Mouse (Mus musculus) gastrocnemius, postnatal 36 days (tissue): Measurements from ENCODE around the gene Lhfpl4. TPM values are rescaled to one million over a fixed set of nuclear protein-coding genes. Genes with fewer than 3 reads are reported as not detected.

ENCODE experiments used
- DNase-seq, 2 experiments: peaks; one replicate each; pipeline ENCODE4 v3.0.0; 2022
- intact Hi-C: fragments of 180-260 bp; cut with DNase I; formaldehyde crosslinking; loops from one replicate; pipeline ENCODE4 v1.15.1; 2025
- long read RNA-seq, 2 experiments: library from polyadenylated mRNA; stranded (forward); transcript quantifications; one replicate each; pipeline ENCODE4 v2.0.0; 2021
- total RNA-seq, 2 experiments: library from RNA; stranded (reverse); gene quantifications; 2 replicates each; pipeline ENCODE4 v1.2.3; 2021

Gene Lhfpl4
- total RNA-seq, result under 1 TPM; 0.22 to 0.48 TPM
- long read RNA-seq, experiment 1, partial matches to known transcripts, result 0 of 2 reads
- long read RNA-seq, experiment 1, other reads (novel, unspliced or antisense), result 2 of 2 reads
- long read RNA-seq, experiment 2, result 0 reads

DNA sequence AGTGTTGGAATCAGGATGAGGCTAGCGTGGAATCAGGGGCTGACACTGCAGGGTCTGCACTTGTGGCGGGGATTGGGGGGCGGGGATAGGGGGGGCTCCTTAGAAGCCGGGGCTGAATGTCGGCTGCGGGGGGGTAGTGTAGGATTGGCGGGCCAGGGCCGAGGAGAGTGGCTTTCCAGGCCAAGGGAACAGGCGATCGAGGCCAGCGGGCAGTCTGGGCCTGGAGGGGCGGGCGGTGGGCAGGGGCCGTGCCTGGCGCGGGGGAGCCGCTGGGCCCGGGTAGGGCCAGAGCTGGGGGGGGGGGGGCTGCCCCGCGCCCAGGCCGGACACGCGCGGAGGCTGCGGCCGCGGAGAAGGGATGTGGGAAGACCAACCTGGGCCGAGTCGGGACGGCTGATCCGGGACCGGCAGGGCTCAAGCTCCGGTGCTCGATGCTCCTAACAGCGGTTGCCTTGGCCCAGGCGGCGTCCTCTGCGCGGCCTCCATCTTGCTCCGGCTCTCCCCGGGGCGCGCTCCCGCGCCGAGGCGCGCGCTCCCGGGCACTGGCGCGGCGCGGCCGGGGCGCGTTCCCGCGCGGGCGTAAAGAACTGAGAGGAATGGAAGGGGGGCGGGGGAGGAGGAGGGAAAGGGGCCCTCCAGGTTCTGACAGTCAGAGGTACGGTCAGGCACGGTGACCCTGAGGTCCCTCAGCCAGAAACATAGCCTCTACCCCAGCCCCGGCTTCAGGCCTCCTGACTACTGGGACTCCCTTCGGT, at the start of gene Lhfpl4:
Lhfpl4 (minus strand) TSS at position 544 of the 755 bp plus-strand sequence.
- intact Hi-C loops, result no loop called here
- no peak for DNase-seq

GRCm38 (mm10) chr6:113242753-113243152, 47.6 kb upstream of the Lhfpl4 start:
- no peak for DNase-seq
- intact Hi-C loops, result loop anchor here (10.0 kb wide), 1 partner anchor 548 kb away; the partner anchor contains the start of gene Rad18

DNA sequence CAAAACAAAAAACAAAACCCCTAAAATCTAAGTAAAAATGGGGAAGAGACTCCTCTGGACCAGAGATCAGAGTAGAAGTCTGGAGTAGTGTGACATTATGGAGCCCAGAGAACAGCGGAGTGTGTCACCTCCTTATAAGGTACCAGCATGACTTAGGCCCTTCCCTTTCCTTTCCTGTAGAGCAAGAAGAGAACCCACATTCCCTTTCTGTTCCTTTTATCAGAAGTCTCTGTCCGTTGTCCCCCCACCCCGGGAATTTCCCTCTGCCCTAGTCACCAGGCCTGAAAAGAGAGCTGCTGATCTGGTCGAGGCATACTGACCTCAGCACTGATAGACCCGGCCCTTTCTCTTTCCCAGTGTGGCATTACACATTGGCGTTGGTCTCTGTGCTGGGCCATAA, 43.3 kb upstream of the Lhfpl4 start:
- intact Hi-C loops, result loop anchor here (5.0 to 10.0 kb wide), 2 partner anchors 69 to 204 kb away; partner anchors contain the start of gene Brpf1
- no peak for DNase-seq

- intact Hi-C loops, result loop anchor here (5.0 to 10.0 kb wide), 2 partner anchors 70 to 203 kb away; partner anchors contain the start of gene Brpf1
- DNase-seq, result peak; percentile 99
These were observed 42.5 kb upstream of the Lhfpl4 start, which contains the start of gene Mtmr14 for GRCm38 (mm10) chr6:113237542-113238270. Gene Mtmr14, plus strand, starts transcription at chr6:113237843.

DNA sequence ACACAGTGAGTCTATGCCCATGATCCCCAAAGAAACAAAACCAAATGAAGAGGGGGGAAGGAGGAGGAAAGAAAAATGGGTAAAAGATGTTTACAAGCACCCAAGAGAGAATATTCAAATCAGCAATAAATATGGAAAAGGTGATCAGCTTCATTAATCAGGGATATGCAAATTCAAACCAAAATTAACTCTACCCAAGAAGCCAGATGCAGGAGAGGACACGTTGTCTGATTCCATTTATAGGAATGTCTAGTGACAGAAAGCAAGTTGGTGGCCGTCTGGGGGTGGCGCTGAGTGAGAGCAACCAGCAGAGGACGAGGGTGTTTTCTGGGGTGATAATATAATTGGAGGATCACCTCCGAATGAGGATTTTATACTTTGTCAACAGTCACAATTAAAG, 40.0 kb upstream of the Lhfpl4 start:
- no peak for DNase-seq
- intact Hi-C loops, result loop anchor here (5.0 to 10.0 kb wide), 2 partner anchors 72 to 200 kb away; partner anchors contain the start of gene Brpf1

DNA sequence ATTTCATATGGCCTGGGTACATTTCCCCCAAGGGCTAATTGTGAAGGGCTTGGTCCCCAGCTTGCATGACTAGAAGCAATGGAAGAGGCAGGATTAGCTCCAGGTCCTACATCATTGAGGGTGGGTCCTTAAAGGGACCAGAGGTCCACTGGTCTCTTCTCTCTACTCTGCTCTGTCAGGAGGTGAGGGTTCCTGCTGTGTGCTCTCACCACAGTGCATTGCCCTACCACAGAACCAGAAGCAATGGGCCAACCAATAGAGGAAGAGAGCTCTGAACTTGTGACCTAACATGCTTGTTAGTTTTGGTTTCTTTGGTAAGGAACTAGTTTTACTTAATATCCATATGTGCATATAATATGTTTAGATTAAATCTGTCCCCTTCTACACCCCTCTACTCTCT, 31.5 kb upstream of the Lhfpl4 start:
- no peak for DNase-seq
- intact Hi-C loops, result no loop called here

DNA sequence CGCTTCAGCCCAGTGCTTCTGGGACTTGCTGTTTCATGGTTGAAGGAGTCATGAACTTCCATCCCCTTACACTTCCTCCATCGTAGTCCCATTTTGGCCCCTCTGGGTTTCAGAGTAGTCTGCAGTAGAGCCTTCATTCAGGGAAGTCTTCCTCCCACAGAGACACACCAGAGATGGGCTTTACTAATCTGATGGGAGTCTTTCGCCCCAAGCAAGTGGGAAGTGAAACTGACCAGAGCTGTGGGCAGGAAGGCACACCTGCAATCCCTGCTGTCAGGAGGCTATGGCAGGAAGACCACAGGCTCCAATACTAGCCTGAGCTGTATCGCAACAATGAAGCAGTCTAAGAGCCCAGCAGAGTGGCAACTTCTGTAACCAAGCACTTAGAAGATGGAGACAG, 30.6 kb upstream of the Lhfpl4 start:
- DNase-seq, result no peak
- intact Hi-C loops, result no loop called here

GRCm38 (mm10) chr6:113216280-113216679, 21.1 kb upstream of the Lhfpl4 start:
- no peak for DNase-seq
- intact Hi-C loops, result no loop called here

GRCm38 (mm10) chr6:113195596-113195992, 410 bp upstream of the Lhfpl4 start:
- intact Hi-C loops, result no loop called here
- no peak for DNase-seq

GRCm38 (mm10) chr6:113194517-113194840, 705 bp downstream of the Lhfpl4 start:
- no peak for DNase-seq
- intact Hi-C loops, result no loop called here

- intact Hi-C loops, result no loop called here
- no peak for DNase-seq
These were observed 1.3 kb downstream of the Lhfpl4 start for GRCm38 (mm10) chr6:113193765-113194460.

DNA sequence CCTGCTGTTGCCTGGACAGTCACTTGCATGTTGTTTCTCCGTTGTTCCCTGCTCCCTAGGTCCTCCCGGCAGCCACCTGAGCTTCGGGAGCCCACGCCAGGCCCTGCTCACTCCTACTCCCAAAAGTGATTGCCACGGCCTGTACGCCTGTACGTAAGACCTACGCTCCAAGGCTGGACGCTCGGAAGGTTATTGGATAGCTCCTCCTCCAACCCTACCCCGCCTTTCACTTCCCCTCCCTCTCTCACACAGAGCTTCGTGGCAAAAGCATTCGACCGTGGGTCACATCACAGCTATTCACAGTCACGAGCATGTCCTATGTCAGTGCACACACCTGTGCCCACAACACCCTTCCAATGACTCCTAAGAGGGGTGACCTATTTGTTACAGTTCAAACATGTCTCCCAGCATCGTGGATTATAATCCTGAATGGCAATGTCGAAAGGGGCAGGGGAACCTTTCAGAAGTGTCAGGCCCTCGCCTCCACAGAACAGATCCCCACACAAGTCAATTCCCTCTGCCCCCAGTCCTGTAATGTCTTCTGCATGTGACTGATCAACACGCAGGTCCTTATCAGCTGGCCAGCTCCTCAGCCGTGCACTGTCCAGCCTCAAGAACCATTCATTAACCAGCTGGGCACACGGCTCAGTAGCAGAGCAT, 10.2 kb downstream of the Lhfpl4 start:
- intact Hi-C loops, result no loop called here
- DNase-seq, result no peak

GRCm38 (mm10) chr6:113184163-113184562, 11.0 kb downstream of the Lhfpl4 start:
- no peak for DNase-seq
- intact Hi-C loops, result no loop called here

- intact Hi-C loops, result loop anchor here (10.0 kb wide), 1 partner anchor 286 kb away; no protein-coding TSS in a partner anchor
- DNase-seq, result no peak
These were observed 15.9 kb downstream of the Lhfpl4 start for GRCm38 (mm10) chr6:113179195-113179733.

DNA sequence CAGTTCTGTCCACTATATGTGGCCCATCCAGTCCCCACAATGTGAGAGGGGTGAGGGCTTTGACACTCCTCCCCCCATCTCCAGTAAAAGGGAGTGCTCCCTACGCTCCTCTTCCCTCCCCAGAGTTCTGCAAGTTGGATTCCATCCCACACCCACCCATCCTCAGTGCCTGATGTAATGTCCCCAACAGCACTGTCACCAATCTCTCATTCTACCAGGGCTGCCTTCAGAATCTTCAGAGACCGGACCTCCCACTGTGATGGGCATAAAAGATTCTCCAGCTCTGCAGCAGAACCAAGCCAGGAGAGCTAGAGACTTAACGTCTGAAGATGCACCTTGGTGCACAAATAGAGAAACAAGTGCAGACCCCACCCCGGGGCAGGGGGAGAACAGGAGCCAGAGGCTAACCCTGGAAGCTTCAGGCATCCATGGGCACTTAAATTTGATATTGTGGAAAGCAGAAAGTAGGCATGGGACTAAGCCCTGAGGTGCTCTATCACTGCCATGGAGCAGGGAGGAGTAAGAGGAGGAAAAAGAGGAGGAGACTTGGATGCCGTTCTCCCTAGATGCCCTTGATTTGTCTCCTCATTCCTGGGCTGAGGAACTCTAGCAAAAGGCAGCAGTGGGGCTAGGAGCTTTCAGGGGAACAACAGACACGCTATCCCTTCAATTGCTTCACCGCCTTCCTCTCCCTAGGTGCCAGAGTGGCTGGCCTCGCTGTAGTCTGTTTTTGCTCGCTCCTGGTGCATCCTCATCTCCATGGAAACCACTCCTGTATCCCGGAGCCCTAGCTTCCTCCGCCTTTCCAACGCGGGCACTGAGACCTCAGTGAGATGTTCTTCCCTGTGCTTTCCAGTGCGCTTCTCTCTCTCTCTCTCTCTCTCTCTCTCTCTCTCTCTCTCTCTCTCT, 16.6 kb downstream of the Lhfpl4 start:
- no peak for DNase-seq
- intact Hi-C loops, result loop anchor here (10.0 kb wide), 1 partner anchor 286 kb away; no protein-coding TSS in a partner anchor

DNA sequence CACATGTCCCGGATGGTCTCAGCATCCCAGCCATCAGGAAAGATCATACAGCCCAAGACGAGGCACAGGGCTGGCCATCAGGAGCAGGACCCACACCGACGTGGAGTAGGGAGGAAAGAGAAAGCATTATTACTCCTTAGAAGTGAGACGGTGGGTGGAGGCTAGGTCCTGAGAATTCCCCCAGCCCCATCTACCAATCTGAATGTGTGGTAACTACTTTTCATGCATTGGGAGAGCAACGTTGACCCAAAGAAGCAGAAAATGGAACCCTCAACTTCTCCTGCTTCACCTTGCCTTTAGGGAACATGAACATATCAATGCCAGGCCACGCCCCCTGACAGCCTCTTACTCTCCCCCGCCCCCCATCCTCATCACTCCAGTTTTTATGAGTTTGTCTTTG, 18.6 kb downstream of the Lhfpl4 start:
- no peak for DNase-seq
- intact Hi-C loops, result loop anchor here (10.0 kb wide), 1 partner anchor 288 kb away; no protein-coding TSS in a partner anchor

DNA sequence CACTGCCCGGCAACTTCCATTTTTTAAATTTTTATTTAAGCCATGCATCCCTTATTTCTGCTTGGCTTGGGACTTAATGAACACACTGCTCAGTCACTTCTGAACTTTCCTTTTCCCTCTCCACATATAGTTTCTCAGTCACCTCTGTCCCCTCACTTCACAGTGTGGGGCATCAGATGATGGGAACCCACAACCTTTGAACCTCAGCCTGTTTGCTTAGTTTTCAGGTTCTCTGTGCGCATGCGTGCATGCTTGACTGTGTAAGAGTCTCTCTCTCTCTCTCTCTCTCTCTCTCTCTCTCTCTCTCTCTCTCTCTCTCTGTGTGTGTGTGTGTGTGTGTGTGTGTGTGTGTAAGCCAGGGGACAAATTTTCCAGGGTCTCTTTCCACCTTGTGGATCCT, 19.7 kb downstream of the Lhfpl4 start:
- intact Hi-C loops, result loop anchor here (10.0 kb wide), 1 partner anchor 289 kb away; no protein-coding TSS in a partner anchor
- no peak for DNase-seq

- peak; percentile 31 to 36 for DNase-seq
- intact Hi-C loops, result loop anchor here (5.0 to 10.0 kb wide), 2 partner anchors 130 to 292 kb away; no protein-coding TSS in a partner anchor
These were observed 22.6 kb downstream of the Lhfpl4 start for GRCm38 (mm10) chr6:113172568-113172967.
